Mouse (Mus musculus): ENCODE measurements at regions not wholly inside any gene's neighbourhood (a gene's known extent, or its start where the extent isn't known, plus 50 kb on each side); places are given as distances from the start of the nearest gene placed in this dataset.
"Not testable (repeated sequence)": the region's sequence is repeated elsewhere in the genome, so short reads cannot be mapped to it uniquely, and the experiment has no call there.

DNA sequence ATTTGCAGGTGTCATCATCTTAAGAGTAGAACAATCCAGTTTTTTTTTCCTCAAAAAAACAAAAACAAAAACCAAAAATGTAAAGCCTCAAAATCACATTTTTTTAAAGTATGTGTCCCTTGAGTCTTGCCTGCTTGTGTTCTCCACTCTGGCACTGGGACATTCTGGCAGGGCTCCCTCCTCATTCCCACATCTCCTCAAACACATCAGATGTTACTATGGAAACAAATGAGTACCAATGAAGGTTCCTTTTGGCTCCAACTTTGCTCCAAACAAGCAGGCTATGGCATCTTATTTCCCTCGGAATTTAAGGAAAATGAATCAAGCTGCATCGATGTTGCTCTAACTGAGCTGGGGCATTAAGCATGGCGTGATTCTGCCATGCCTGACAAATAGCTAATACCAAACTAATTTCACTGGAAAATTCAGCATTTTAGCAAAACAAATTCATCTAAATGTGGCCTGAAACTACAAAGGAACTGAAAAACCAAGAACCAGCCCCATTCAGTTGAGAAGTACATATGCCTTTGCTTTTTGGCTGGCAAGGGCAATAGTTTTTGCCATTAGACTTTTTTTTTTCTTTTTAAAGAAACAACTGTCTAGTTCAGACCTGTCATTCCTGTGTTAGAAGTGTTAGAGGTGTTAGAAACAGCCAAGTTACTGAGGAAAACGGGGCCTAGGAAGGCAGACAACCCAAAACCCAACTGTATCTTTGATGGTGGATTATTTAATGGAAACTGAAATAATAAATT lies 522.2 kb upstream of the 2610301B20Rik start:
- DNase-seq = no peak

DNA sequence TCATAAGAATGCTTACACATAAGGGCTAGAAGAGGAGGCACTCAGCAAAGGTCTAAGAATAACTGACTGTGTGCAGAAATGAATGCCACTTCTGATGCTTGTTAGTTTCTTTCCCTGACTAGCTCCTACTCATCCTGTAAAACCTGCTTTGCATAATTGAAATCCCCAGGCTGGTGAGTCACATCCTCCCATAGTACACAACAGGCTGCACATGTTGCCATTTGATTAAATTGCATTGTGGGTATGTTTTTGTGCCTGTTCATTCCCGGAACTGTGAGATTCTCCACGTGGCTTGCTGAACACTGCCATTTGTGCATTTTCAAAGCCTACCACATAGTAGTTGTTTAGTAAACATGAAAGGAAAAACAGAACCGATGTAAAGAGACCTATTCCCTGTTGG lies 516.7 kb upstream of the 2610301B20Rik start:
- no peak for DNase-seq

DNA sequence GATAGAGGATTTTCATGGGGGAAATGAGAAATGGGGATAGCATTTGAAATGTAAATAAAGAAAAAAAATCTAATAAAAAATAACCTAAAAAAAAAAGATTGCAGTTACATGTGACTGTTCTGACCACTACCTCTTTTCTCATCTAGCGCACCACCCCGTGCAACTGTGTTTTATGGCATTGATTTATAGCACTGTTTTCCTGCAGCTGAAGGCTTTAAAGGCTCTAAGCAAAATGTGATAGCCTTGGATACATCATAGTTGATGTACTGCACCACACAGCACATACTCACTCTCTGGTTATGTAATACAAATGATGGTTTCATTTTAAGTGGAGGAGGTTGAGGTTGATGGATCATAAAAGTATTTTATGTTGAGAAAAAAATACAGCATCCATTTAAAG lies 484.5 kb upstream of the 2610301B20Rik start:
- DNase-seq = no peak

DNA sequence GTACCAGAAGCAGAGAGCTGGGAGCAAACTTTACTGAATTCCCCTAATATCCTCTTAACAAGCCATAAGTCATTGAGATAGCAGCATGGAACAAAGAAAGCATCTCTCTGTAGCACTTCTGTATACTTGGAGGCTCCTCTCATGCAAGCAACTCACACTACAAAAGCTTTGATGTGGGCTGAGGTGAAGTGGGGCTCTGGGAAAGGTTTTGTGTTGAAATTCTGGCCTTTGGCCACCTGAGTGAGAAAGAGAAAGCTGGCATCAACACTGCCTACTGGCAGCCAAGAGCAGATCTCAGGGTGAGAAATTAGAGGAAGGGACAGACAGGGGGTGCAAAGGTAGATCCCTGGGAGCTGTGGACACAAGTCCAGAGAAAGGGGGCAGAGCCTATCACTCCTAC lies 477.0 kb upstream of the 2610301B20Rik start:
- no peak for DNase-seq

DNA sequence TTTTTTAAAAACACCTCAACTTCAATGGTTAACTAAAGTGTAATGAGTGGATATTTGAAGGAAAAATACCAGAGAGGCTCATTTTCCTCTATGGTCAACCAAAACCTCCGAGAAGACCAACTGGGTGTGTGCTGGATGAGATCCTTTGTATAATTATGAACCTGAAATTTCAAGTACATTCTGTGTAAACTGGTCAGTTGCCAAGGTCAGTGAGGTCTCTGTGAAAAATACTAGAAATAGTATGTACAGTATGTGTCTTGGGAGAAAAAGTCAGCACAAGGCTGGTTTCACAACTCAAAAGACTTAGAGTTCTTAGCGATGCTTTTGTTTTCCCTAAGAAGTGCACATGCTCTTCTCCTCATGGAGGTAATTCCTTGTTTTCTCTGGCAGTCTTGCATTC lies 476.2 kb upstream of the 2610301B20Rik start:
- no peak for DNase-seq

DNA sequence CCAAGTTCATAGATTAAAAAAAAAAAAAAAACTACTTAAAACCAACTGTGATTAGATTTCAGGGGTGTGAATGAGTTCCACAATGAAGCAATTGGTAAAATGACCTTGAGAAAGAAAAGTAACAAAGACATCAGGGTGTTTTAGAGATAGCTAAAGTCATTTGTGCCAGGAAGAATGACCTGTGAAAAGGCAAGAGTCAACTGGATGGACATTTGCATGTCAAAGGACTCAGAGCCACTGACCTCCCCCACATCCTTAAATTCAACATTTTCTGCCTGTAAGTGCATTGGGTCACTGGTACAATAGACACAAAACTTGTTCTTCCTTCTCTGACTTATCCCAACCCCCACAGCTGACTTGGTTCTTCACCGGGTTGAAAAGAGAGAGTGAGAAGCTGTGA lies 474.6 kb upstream of the 2610301B20Rik start:
- no peak for DNase-seq

DNA sequence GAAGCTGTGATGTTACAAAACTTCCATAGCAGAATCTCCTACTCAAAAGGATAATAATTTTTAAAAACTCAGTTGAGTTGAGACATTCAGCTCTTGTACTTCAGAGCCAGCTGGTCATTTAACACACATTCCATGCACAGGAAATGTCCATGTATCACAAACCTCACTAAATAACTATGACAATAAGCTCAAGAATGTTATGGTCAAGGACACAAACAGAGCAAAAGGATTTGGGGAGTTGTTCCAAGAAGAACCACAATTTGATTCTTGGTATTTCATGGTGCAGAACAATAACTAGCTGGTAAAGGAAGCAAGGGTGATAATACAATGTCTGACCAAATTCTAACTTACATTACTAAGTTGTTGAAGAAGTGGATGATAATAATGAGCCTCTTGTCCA lies 471.4 kb upstream of the 2610301B20Rik start:
- DNase-seq = no peak

DNA sequence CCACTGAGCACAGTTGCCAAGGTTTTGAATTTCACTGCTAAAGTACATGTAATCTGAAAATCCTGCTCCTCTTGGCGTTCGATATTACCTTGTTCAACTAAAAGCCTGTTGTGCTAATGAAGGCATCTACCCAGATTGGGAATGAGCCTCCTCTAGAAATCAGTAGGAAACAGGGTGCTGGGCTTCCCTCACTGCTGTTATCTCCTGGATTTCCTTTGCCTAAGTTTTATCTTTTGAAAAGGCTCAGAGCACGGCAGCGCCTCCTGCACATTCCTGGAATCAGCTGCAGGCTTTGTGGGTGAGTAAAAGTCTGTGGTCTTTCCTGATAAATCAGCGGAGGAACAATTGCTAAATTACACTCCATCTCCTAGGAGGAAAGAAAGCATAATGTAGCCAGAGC lies 469.9 kb upstream of the 2610301B20Rik start:
- DNase-seq = peak in 1 of 2 experiments; percentile 4

DNA sequence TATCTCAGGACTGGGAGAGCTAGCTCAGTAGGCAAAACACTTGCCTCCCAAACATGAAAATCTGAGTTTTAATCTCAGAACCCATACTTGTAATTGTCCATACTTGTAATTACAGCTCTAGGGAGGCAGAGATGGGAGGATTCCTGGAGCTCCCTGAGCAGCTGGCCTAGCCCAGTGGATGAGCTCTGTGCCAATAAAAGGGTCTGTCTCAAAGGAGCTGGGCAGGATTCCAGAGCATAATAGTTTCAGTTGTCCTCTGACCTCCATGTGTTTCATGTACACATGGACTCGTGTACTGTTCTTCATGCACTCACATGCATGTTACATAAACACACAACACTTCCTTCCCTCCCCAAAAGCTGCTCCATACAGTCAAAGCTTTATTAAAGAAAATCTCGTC lies 469.2 kb upstream of the 2610301B20Rik start:
- no peak for DNase-seq

DNA sequence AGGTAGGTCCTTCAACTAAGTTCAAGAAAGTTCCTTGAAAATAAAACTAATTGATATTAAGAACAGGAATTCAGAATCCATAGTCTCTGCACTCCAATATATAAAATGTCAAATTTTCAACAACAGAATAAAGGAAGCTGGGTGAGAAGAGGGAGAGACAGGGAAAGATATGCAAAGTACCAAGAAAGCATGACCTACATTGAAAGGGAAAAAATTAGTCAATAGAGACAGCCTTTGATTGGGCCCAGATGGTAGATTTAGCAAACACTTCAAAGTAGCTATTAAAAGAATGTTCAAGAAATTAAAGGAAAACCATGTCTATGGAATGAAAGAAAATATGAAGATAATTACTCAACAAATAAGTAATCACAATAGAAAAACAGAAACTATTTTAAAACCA lies 460.0 kb upstream of the 2610301B20Rik start:
- DNase-seq = no peak

DNA sequence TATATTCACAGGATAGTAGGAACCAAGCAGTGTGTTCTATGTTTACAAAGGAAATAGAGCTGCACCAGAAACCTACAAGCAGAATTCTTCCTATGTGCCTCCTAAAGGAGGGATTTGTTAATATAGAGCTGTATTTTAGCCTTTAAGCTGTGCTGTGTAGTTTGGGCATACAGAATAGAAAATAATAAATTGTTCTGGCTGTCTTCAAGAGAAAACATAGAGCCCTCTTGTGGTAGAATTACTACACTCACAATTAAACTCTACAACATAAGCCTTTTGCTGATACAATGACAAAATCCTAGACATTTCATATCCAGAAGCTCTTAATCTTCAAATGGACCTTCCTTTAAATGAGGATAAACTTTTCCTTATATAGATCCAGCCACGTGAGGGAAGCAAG lies 452.9 kb upstream of the 2610301B20Rik start:
- no peak for DNase-seq

DNA sequence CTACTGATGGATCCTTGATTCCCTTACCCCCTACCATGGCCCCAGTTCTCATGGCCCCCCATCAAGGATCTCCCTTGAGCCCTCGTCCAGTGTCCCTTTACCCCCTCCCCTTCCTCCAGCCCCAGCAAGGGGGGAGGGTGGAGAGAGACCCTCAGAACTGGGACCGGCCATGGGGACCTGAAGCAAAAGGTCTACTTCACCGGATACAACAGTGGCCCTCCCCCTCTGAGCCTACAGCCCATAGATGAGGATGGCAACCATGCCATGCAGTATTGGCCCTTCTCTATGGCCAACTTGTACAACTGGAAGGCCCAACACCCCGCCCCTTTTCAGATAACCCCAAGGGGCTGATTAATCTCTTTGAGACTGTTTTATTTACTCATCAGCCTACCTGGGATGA lies 439.9 kb upstream of the 2610301B20Rik start:
- no peak for DNase-seq

DNA sequence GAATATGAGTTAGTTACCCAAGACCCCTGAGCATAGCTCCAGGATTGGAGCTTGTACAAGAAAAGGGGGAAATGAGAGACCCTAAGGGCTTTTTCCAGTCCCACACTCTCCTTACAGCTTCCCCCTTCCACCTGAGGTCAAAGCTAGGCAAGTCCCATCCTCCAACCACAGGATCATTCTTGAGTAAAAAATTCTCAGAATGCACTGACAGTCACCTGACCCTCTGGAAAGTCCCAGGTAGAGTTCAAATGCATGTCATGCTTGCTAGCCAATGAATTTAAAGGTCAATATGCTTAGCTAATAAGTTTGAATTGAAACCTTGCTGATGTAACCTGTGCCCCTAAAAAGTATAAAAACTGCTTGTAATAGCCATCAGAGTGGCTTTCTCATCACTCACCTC lies 434.4 kb upstream of the 2610301B20Rik start:
- not testable (repeated sequence) for DNase-seq

DNA sequence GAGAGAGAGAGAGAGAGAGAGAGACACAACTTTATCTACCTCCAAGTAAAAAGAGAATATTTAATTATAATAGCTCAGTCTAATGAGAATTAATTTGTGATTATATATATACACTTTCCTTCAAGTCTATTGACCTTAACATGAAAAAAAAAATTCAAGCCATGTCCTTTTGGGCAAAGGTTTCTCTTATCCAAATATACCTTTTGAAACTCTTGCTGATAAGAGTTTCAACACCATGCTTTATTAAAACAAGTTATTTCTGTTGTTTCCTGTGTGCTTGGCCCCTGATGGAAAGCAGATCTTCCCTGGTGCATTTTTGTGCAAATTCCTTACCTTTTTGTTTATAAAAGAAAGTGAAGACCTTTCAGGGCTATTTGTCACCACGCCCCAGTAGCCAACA lies 414.7 kb upstream of the 2610301B20Rik start:
- DNase-seq = no peak

DNA sequence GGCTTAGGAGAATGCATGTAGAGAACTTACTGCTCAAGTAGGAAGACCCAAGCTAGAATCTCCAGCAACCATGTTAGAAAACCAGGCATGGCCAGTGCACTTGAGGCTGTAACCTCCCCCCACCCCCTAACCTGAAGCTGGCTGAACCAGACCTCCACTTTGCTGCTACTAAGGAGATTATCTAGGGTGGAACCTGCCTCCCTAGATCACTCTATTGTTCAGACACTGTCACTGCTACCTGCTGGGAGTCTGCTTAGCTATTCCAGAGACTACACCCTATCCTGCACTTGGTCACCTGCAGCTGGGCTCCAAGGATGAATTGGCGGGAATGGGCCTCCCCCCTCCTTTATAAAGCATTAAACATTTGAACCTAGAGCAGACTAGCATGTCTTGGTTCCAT lies 393.4 kb upstream of the 2610301B20Rik start:
- no peak for DNase-seq

DNA sequence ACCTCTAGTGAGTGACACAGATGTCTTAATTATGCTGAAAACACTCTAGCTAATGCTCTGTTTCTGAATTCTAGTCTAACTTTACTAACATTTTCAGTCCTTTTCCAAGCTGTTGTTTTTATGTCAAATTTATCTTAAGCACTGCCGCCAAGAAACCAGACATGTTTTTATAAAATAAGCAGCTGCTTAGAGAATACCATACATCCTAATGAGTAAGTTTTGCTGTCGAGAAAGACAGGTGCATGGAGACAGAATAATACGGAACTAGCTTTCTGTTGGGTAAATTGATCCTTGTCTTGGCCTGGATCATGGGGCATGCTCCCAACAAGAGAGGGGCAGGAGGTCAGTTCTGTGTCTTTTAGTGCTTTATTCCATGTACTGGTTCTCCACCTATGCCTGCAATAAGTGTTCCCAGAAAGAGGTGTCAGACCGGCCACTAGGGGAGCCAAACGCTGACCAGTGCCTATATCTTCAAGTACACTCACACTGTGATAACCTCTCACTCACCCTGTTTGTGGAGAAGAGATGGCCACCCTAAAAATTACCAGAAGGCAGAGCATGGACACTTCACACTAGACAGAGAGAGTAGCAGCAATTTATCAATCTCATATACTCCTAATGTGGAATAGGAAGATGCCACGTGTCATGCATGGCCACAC lies 366.0 kb upstream of the 2610301B20Rik start:
- peak; percentile 50 to 51 for DNase-seq

DNA sequence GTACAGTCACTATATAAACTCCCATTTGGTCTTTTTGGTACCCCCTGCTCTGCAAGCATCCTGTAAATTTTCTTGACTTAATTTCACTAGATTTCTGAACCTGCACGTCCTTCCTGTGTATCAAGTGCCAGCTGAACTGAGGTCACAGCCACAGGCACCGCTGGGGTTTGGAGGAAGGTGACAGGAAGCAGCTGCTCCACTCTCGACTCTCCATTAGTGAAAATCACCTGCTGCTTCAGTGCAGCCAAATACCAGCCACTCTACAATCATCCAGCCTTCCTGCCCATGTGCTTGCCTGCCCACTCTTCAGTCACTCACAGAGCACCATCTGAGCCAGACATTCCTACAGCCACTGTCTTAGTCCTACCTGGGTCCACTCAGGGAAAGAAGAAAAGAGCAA lies 364.3 kb upstream of the 2610301B20Rik start:
- peak in 1 of 2 experiments; percentile 1 for DNase-seq

DNA sequence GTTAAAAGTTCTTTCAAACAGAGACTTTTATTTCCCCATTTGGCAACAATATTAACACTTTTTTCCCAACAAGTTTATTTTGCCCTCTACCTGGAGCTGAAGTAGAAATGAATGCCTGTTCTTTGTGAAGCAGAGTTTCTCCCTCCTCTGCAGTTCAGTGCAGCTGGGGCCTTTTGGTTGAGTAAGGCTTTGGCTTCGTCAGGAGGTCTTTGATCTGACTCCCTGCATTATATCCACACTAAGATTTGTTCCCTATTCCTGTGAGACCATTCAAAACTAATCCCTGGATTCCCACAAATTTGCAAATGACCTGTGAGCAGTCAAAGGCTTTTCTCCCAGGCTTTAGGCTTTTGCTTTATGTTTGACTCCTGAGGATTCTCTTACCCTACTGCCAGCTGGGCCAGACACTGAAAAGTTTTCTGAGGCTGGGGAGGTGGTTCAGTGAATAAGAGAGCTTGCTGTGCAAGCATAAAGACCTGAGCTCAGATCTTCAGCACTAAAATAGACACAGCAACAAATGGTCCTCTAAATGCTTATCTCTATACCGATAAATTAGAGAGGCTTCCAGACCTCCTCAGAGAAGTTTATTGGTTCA lies 323.5 kb upstream of the 2610301B20Rik start:
- no peak for DNase-seq

DNA sequence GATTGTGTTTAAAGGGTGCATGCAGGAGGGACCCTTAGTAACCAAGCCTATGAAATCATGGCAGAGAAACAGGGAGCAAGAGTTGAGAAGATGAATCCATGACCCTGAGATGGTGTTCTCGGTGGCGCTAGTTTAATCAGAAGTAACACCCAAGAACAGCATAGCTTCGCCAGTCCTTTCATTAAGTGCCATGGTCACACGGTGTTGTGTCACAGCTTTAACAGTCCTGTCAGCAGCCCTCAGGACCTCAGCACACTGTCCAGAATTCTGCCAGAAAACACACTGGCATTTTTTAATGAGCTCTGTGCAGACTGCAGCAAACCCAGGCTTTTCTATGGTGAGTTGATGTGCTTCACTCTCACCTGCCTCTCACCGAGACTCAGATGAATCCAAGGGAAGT lies 320.6 kb upstream of the 2610301B20Rik start:
- DNase-seq = no peak

DNA sequence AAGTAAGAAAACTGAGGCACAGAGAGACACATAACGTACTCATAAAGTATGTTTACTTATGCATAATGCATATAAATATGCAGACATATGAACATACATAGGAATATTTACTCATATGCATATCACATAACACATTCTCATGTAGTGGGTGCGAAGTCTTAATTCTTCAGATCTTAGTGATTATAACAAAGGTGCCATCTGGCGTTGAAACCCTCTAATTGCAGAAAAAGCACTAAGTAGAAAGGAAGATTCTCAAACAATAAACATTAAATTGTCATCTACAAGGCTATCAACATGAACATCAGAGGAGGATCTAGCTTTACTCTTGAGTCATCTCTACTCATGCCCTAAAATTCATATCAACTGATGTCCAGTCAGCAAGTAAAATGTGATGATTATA lies 314.2 kb upstream of the 2610301B20Rik start:
- no peak for DNase-seq

DNA sequence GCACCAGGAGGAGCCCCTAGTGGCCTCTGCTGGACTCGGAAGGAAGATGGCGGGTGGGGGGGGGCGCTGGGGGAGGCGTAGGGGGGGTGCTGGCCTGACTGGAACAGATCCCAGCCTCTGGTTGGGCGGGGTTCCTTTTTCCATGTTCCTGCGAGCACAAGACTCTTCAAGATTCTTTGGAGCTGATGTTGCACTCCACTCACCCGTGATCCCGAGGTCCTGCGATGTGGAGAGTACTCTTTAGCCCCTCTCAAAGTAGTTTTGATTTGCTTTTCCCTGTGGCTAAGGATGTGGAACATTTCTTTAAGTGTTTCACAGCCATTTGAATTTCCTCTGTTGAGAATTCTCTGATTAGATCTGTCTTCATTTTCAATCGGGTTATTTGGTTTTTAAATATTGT lies 269.8 kb upstream of the 2610301B20Rik start:
- no peak for DNase-seq

DNA sequence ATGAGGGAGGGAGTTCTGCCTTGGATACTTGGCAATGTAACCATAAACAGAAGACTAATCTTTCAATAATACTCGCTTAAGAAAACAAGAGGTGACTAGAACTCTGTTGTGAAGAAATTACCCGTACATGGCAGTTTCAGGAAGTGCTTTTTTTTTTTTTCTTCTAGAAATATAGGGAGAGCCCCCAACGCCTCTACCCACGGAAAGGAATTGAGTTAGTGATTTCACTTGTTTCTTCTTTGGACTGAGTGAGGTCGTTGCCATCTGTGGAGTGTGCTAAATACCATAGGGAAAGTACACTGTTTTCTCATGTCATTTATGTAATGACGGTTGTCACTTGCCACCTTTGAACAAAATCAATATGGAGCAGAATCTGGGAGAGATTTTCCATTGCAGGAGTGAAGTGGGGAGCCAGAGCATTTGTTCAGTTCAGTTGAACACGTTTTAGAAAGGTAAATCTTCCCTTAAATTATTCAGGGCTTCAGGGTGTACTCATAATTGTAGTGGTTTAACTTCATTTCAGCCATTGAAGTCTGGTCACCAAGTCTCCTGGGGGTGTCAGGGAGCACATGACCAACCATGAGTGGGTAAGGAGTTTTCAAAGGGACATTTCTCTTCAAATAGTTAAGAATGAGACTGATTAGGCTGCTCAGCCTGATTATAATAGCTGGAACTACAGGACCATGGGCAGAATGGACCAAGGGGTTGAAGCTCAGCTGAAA lies 266.3 kb upstream of the 2610301B20Rik start:
- no peak for DNase-seq

DNA sequence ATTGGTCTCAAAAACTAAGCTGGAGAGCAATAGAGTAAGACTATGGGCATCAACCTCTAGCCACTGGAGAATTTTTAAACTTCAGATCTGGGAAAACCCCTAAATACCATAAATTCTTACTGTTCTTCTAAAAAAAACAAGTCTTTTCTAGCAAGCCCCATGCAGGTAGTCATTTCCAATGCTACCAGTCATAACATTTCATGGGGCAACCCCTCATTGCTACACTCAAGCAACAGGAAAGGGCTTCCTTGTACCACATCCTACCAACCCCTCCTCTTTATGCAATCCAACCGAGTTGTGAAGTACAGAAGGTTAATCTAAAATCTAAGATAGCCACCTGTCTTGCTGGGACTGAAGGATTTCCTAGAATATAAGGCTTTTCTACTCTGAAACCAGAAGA lies 263.5 kb upstream of the 2610301B20Rik start:
- DNase-seq = no peak

Data from kidney, postnatal 4 days (tissue).